Mouse (Mus musculus): ENCODE measurements around the gene Fdxr.
A peak's percentile ranks its signal among the peaks of the same experiment; 100 is the strongest.

The Fdxr gene

DNA sequence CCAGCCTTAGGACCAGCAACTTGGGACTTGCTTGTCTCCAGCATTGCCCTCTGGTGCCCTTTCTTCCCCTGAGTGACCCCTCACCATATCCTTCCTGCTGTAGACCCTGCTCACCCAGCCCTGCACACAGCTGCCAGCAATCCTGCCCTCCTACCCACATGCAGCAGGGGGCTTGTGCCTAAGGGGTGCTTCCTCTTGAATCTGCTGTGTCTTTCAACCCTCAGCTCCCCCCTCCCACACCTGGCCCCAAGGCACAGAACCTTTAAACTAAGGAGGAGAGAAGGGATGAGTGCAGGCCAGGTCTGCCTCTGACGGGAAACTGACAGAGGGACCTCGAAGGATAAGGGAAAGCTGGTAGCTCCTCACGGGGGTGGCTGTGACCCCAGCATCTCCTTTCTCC is 34.1 kb downstream of the Fdxr start:
- no peak for DNase-seq (ENCODE audit: low spot score in 2 of 2)

DNA sequence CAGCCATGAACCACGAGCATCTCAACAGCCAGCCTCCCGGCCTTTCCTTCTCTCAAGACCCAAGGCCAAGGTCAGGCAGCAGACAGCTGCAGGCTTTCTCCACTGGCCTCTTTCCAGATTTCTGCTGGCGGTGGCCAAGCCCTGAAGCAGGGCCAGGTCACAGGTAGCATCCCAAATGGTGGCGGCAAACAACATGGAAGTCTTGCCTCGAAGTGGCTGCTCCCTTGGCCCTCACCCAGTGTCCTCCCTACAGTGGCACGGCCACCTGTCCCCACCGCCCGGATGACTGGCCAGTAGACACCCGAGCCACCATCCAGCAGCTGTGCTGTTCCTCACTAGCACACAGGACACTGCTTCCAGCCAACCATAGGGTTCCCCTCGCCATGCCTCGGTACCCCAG is 35.4 kb downstream of the Fdxr start:
- no peak for DNase-seq (ENCODE audit: low spot score in 2 of 2)

DNA sequence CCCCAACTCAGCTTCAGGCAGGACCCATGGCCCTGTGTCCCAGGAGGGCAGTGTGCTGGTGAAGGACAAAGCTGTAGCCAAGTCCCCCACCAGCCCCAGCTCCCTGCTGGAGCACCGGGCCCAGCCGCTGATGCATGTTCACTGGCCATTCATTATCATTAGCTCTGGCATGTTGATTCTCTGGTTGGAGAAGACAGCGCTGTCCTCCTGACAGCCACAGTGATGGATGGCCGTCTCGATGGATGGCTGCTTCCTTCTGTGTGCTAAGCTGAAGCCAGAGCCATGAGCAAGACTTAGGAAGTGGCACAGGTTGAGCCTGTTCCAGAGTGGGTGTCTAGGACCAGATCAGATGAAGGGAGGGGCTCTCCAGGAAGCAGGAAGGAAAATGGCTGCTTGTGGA is 40.3 kb downstream of the Fdxr start:
- DNase-seq (ENCODE audit: low spot score in 2 of 2), result no peak

DNA sequence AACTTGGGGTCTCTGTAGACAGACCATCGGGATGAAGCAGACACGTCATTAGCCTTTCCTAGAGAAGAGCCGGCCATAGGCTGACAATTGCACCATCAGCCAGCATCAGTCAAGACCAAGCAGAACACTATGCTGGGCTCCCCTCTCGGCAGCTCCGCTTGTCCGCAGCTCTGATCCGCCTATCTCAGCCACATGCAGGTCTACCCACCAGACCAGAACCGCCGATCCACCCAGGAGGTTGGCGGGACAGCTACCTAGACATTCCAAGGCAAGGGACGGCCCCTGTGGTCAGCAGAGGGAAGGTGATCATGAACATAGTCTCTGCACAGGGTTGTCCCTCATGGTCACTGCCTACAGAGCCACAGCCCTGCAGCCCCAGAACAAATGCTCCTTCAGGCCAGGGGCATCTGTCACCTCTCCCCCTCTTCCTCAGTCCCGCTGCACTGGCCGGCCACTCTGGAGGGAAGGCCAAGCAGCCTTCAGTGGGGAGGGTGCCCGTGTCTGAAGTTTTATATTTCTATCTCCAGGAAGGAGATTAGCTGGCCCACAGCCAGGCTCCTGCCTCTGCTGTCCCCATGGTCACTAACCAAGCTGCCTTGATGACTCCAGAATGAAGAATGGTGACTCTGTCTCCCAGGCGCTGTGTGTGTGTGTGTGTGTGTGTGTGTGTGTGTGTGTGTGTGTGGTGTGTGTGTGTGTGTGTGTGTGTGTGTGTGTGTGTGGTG is 42.4 kb downstream of the Fdxr start:
- no peak for DNase-seq (ENCODE audit: low spot score in 2 of 2)

- peak; percentile 46 to 56 for DNase-seq (ENCODE audit: low spot score in 2 of 2)
These were observed 43.1 kb downstream of the Fdxr start for GRCm38 (mm10) chr11:115233526-115234290.

DNA sequence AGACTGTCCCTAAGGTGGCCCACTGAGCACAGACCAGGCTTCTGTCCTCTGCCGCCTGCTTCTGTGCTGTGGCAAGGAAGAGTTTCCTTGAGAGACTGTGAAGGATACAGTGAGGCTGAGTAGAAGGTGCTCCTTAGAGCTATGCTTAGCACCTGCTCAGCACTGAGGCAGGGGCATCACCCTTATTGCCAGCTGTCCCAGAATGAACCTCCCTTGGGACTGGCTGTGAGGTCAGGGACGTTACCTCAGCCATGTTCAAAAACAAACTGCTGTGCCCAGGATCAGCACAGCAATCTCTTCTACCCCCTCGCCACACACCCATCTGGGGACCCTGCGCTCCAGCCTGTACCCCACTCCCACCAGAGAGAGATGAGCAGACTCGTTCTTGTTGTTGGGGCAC is 44.0 kb downstream of the Fdxr start:
- DNase-seq (ENCODE audit: low spot score in 2 of 2), result no peak

DNA sequence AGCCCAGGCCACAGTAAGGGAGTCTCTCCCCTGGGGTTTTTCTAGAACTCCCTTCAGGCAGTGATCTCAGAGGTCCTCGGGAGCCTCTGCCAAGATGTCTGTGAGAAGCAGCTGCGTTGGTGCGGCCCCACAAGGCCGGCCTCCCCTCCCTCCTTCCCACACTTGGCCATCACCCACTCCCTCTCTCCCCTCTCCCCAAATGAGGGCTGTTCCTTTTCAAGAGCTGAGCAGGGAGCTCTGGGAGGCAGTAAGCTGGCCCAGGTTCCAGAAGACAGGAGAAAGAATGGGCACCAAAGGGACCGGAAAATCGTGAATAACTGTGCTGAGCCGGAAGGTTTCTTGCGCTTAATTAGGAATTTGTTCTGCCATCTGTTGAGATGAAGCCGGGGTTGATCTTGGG is 44.9 kb downstream of the Fdxr start:
- DNase-seq (ENCODE audit: low spot score in 2 of 2), result peak in 1 of 2 experiments; percentile 50

GRCm38 (mm10) chr11:115231168-115231915 is 45.5 kb downstream of the Fdxr start:
- no peak for DNase-seq (ENCODE audit: low spot score in 2 of 2)

DNA sequence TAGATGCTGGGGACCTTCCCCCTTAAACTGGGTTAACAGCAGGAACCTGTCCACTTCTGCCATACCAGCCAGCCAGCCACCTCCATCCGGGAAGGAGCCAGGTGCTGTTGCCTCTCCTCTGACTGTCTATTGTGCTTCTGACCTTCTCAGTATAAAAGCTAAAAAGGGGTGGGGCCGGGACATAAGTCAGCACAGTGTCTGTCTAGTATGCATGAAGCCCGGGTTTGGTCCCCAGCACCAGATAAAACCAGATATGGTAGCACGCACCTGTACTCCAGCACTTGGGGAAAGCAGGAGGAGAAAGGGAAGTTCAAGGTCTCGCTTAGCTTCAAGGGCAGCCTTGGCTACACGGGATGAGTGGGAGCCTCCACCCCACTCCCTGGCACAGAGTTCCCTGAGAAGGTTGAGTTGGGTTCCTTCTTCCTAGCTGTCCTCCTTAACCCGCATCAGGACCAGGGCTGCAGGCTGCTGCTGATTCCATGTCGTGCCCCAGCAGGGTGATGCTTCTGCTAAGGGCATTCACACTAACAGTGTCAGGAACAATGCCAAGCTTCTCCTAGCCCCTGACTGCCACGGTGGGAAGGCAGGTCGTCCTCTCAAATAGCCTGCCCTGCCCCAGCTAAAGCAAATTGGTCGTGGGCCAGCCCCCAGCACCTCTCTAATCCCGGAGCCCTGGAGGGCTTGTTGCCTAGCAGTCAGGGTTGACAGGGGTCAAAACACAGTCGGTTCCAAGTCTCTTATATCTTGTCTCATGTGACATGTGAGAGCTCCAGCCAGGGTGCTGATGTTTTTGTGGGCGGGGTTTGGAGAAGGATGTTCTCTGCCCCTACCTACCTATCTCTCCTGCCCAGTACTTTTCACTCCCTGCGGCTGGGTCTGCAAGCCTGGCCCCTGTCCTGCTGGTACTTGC is 47.6 kb downstream of the Fdxr start:
- no peak for DNase-seq (ENCODE audit: low spot score in 2 of 2)

GRCm38 (mm10) chr11:115228430-115228829 is 48.4 kb downstream of the Fdxr start:
- DNase-seq (ENCODE audit: low spot score in 2 of 2), result no peak

DNA sequence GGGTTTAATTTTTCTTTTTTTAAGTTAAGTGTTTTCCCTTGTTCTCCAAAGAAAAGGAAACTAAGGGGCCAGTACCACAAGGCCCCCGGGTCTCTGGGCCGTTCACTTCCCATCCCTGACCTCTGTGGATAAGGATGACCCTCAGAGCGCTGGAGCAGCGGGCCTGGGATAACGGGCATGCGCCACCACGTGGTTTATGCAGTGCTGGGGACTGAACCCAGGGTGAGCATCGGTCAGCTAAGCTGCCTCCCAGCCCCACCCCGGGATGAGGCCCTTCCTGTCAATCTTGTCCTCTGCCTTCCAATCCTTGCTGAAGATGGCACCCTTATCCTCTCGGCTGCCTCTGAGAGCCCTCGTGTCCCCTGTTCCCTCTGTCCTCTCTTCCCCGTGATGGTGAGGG is 49.2 kb downstream of the Fdxr start:
- DNase-seq (ENCODE audit: low spot score in 2 of 2), result no peak

GRCm38 (mm10) chr11:115226811-115227491 is 49.9 kb downstream of the Fdxr start:
- no peak for DNase-seq (ENCODE audit: low spot score in 2 of 2)

- DNase-seq (ENCODE audit: low spot score in 2 of 2), result no peak
These were observed 51.5 kb downstream of the Fdxr start for GRCm38 (mm10) chr11:115225301-115225700.

GRCm38 (mm10) chr11:115224889-115225288 is 52.0 kb downstream of the Fdxr start:
- DNase-seq (ENCODE audit: low spot score in 2 of 2), result peak in 1 of 2 experiments; percentile 55

GRCm38 (mm10) chr11:115223877-115224276 is 53.0 kb downstream of the Fdxr start:
- DNase-seq (ENCODE audit: low spot score in 2 of 2), result no peak

DNA sequence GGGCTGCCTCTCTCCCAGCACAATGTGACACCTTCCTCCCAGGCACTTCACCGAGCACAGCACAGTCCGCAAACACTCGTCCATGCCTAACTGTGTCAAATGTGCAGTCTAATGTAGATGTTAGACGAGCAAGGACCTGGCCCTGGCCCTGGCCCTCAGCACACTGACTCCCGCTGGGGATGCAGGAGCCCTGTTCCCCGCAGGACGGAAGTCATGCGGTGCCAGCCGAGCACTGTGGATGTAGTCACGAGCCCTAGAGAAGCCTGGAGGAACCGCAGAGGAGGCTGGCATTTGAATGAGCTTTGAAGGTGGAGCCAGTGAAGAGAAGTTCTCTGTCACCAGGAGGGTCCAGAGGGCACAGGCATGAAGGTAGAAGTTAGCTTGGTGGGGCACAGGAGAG is 53.4 kb downstream of the Fdxr start:
- DNase-seq (ENCODE audit: low spot score in 2 of 2), result no peak

GRCm38 (mm10) chr11:115222570-115222969 is 54.3 kb downstream of the Fdxr start:
- DNase-seq (ENCODE audit: low spot score in 2 of 2), result no peak

DNA sequence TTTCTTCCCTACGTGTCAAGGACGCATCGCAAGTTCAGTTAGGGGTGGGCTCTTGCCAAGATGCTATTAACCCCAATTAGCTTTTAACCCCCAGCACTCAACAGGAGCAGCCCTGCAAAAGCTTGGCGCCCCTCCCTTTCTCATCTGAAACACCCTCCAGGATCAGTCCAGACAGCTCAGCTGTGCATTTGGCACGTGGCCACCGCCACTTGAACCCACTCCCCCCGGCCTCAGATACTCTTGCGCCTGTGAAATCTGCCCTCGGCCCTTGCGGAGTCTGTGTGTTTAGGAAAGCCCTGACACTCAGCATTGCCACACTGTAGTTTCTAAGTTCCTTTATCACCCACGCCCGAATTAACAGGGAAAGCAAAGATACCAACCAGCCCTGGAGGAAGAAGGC is 54.8 kb downstream of the Fdxr start:
- no peak for DNase-seq (ENCODE audit: low spot score in 2 of 2)

DNA sequence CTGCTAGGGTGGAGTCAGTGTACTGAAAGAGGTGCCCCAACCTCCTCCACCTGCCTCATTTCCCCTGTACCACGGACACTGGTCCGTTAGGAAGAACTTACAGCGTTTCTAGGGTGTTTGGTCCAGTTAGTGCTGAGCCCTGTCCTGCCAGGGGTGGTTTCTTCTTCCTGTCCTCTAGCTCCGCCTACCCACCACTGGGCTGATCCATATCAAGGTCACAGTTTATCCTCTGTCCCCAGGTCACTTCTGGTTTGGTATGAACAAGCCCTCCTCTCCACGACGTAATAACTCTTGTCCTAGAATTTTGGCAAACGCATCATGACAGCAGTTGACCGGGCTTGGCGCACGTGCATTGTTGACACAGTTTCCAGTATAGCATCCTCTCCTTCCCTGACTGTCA is 57.2 kb downstream of the Fdxr start:
- DNase-seq (ENCODE audit: low spot score in 2 of 2), result no peak

DNA sequence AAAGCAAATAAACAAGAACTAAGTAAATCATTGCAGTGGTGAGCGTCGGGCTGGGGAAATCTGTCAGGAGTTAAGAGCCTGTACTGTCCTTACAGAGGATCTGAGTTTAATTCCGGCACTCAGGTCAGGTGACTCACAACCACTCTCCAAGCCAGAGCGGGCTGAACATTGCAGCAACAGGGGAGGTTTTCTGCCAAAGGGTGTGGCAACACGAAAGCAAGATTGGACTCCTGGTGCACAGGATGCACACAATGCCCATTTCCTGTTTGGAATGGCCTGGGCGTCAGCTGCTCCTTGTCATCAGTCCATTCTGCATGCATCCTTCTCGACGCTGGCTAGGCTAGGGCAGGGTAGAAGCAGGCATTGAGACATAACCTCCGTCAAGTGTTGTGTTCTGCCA is 57.6 kb downstream of the Fdxr start:
- DNase-seq (ENCODE audit: low spot score in 2 of 2), result no peak

All from frontal cortex, postnatal 10 days (tissue).